Mouse (Mus musculus): ENCODE results near the gene Tmprss5. TPM values are rescaled to one million over a fixed set of nuclear protein-coding genes. Genes with fewer than 3 reads are reported as not detected.

Gene Tmprss5
- polyA plus RNA-seq (2015; fragmentation: Illumina TruSeq; extraction: RNeasy Lipid Tissue Mini Kit (QIAGEN cat#74804); ENCODE audit: insufficient read depth, low replicate concordance) = 0.23 TPM

GRCm38 (mm10) chr9:49081107-49081506, at the start of gene Tmprss5:
Tmprss5 (plus strand) TSS chr9:49081260.

DNA sequence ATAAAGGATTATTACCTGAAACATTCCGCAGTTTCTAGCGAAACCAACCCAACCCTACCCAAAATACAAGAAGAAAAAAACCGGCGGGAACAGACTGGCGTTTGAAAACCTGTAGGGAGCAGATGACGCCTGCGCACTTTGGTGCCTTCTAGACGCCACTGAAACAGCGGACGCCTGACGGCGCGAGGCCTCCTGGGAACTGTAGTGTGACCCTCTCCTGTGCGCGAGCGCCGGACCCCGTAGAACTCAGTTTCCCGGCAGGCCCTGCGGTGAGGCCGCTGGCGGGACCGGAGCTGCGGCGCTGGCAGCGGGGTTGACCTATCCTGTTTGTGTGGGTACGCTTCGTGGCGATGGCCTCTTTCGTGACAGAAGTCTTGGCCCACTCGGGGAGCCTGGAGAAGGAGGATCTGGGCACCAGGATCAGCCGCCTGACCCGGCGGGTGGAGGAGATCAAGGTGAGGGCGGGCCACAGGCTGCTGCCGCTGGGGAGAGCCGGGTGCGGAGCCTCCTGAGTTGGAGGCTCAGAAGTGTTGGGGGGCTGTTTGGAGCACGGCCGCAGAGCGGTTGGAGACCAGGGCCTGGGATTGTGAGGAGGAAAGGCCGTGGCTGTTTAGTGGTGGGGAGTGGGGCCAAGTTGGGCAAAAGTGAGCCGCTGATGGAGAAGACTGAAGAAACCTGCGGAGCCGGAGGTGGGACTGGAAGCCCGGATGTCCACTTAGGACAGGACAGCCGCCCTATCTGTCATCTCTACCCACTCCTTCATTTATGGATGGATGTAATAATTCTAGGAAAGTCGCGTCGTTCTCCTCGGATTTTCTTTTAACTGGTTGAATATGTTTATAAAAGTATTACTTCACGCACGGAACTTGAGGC, 25.5 kb upstream of the Tmprss5 start, which contains the start of gene Zw10:
Gene Zw10, plus strand, starts transcription at position 281 of the 873 bp plus-strand sequence.

Other genes with a start within 250 kb of the Tmprss5 start
- gene Zbtb16, start 245.0 kb upstream of the Tmprss5 start, polyA plus RNA-seq (2015; fragmentation: Illumina TruSeq; extraction: RNeasy Lipid Tissue Mini Kit (QIAGEN cat#74804); ENCODE audit: insufficient read depth, low replicate concordance) = 0.93 TPM
- gene Htr3a, start 170.2 kb upstream of the Tmprss5 start, polyA plus RNA-seq (2015; fragmentation: Illumina TruSeq; extraction: RNeasy Lipid Tissue Mini Kit (QIAGEN cat#74804); ENCODE audit: insufficient read depth, low replicate concordance) = not detected
- gene Htr3b, start 116.3 kb upstream of the Tmprss5 start, polyA plus RNA-seq (2015; fragmentation: Illumina TruSeq; extraction: RNeasy Lipid Tissue Mini Kit (QIAGEN cat#74804); ENCODE audit: insufficient read depth, low replicate concordance) = not detected
- gene Usp28, start 95.9 kb upstream of the Tmprss5 start, polyA plus RNA-seq (2015; fragmentation: Illumina TruSeq; extraction: RNeasy Lipid Tissue Mini Kit (QIAGEN cat#74804); ENCODE audit: insufficient read depth, low replicate concordance) = 30.7 TPM
- 45.4 TPM for gene Zw10, start 25.6 kb upstream of the Tmprss5 start, polyA plus RNA-seq (2015; fragmentation: Illumina TruSeq; extraction: RNeasy Lipid Tissue Mini Kit (QIAGEN cat#74804); ENCODE audit: insufficient read depth, low replicate concordance)
- gene Gm4894, start 169.3 kb downstream of the Tmprss5 start, polyA plus RNA-seq (2015; fragmentation: Illumina TruSeq; extraction: RNeasy Lipid Tissue Mini Kit (QIAGEN cat#74804); ENCODE audit: insufficient read depth, low replicate concordance) = not detected

Measured in spleen, adult 10 weeks (tissue).